Mouse (Mus musculus) heart, adult 18-20 months (tissue): Measurements from ENCODE around the gene Snrk. TPM values are rescaled to one million over a fixed set of nuclear protein-coding genes. Genes with fewer than 3 reads are reported as not detected.
"Not testable (repeated sequence)": the region's sequence is repeated elsewhere in the genome, so short reads cannot be mapped to it uniquely, and the experiment has no call there.

ENCODE experiments used
- DNase-seq, 2 experiments: peaks; one replicate each; pipeline ENCODE4 v3.0.0; 2021 to 2022; ENCODE audit warnings: mixed read lengths in 1 of 2
- total RNA-seq, 2 experiments: library from RNA; stranded (reverse); gene quantifications; 2 replicates each; pipeline ENCODE4 v1.2.3; 2021

Snrk gene
- total RNA-seq, 2 experiments from 2014 or later = 163 to 170 TPM

DNA sequence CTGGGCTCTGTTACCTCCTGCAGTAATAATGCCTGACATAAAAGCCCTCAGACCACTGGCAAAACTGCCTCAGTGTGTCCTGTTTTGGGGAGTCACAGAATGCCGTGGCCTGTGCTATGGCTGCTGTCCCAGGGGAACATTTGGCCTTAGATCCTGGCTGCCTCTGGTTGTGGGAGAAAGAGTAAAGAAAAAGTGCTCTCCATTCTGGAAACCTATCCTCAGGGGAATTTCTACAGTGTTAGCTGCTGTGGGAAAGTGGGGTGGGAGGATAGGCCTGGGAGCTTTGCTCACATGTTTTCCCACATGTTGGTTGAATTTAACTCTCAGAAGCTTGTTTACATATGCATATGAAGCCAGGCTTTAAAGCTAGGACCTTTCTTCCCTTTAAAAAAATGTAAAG lies 26.2 kb downstream of the Snrk start:
- peak; percentile 43 to 63 for DNase-seq

DNA sequence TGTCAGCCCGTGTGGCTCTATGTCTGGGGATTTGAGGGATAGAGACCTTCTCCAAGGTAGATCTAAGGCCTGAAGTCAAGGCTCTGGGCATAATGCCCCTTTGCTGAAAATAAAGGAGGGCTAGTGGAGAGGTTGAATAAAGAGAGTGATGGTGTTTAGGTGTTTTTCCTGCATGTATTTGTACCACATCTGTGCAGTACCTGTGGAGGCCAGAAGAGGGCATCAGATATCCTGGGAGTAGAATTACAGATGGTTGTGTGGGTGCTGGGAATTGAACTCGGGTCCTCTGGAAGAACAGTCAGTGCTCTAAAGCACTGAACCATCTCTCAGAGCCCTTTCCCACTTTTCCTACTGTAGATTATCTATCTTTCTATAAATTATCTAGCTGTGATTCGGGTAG lies 27.7 kb downstream of the Snrk start:
- DNase-seq = no peak

DNA sequence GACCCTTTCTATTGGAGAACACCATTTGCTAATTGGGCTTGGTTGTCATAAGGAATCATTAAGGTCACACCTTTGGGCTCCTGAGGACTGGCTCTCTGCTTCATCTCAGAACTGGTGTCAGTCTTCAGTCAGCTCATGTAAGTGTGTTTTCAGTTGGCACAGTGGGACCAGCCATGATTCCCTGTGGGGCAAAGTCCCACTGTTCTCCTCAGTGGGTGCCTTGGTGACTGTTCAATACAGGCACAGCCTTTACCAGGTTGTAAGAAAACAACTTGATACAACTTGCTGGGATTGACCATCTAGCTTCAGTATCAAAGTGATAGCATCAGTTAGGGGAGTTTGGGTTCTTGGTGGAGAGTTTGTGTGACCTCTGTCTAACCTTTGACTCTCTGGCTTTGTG lies 28.6 kb downstream of the Snrk start:
- no peak for DNase-seq

DNA sequence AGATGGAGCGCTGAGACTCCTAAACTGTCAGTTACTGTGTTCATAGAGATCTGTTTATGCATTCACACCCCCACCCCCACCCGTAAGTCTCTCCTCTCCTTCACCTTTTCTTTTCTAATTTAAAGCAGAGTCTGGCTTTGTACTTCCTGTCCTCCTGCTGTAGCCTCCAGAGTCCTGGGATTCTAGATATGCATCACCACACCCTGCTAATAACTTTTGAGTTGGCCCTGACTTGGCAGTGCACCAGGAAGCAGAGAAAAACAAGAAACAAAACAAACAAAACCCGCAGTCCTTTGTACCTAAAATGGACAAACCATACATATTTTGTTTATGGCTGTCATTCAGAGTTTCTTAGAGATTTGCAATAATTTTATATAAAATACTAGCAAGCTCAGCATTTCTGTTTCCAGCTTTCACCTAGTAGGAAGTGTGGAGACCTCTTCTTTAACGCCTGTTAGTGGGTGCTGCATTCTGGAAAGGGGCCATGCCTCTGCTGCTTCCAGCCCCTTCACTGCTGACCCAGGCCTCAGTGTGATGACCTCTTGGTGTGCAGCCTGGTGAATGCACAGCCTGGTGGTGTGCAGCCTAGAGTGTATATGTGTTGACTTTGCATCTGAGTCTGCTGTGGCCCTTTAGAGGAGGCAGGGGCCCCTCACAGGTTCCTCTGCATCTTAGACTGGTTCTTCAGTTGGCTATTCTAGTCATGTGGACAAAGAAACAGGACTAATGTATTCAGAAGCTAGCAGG lies 29.2 kb downstream of the Snrk start:
- no peak for DNase-seq

DNA sequence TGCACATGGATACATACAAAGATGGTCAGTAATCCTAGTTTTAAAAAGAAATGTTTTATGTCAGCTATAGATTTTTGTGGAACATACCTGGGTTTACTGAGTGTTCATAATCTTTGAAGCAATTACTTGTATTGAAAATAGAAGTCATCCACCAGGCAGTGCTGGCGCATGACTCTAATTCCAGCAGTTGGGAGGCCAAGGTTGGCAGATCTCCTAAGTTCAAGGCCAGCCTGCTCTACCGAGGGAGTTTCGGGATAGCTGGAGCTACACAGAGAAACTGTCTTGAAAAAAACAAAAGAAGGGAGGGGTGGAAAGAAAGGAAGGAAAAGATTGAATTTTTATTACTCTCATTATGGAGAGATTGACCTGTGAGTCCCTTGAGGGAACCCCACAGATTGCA lies 31.3 kb downstream of the Snrk start:
- DNase-seq = no peak

DNA sequence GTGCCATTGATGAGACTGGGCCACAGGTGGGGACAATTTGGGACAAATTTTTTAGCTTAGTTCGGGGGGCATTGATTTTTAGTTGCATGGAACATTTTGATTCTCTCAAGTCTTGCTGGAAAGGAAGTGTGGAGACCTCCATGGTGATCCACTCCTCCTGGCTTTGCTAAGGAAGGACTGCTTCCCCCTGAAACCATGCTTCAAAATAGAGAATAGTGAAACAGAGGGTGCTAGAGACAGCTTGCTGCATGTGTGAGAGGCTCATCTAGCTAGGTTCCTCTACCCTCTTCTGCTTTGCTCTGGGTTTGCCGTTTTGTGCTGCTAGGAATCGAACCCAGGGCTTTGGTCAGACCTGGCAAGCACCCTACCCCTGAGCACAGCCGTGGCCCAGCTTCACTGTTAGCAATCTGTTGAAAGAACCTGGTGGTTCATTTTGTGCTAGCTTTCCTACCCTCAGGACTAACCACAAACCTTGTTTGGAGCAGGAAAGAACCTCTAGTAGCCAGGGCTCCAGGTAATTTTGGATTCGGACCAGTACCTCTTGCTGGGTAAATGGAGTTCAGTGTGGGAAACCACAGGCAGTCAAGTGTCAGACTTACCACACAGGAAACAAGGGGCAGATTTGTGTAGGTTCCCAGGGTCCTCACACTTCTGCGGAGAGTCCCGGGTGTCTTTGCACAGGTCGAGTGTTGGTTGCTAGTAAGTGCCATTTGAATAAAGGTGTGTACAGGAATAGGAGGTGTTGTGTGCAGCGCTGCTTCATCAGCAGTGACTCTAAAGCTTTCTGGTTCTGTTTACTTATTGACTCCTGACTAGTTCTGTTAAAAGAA lies 33.1 kb downstream of the Snrk start:
- no peak for DNase-seq

DNA sequence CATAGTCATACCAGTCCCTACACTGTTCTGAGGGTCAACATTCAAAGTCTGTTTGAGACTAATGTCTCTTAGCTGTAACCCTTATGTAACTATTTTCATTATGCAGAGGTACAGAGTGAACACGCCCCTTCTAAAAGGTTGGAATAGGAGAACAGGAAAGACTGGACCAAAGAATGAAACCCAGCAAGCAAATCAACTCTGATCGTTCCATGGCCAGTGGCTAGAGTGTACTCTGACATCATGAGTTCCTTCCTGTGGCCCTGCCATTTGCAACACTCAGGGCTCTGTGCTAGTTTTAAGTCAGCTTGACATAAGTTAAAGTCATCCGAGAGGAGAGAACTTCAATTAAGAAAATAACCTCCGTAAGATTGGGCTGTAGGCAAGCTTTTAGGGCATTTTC lies 35.0 kb downstream of the Snrk start:
- DNase-seq = no peak

DNA sequence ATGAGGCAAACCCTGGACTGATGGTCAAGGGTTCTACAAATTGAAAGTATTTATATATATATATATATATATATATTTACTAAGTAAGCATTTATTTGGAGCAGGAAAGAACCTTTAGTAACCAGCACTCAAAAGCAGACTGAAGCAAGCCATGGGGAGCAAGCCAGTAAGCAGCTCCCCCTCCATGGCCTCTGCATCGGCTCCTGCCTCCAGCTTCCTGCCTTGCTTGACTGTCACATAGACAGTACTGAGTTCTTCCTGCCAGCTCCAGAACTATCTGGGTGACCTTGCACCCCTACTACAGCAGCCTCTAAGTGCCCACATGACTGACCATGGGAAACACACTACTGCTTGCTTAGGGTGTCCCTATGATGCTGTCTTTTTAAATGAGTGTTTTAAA lies 35.4 kb downstream of the Snrk start:
- DNase-seq = no peak

DNA sequence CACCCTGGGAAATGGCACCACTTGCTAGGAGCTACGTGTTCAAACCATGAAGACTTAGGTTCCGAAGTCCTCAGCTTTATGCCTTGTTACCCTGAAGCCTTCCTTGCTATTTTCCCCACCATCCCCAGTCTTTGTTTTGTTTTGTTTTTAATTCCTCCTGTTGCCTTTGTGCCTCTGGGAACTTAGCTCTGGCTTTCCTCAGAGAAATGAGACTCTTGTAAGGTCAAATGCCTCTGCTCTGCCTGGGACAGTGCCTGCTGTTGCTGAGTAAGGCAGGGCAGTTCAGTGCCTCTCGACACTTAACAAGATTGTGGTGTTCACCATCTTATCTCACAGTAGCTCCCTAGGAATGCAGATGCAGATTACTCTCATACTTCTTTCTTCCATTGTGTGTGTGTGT lies 36.4 kb downstream of the Snrk start:
- DNase-seq = no peak

DNA sequence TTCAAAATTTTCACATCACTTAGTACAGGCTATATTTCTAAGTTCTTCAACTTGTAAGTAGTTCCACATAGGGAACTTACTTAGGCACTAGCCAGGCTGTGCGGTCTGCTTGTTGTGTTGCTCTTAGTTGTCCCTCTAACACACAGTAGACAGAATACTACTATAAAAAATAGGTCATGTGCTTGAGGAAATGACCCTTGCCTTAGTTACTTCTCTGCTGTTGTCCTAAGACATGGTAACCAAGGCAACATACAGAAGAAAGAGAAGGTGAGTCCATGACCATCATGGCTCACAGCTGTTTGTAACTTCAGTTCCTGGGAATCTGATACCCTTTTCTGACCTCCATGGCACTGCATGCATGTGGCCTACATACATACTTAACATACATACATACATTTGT lies 38.1 kb downstream of the Snrk start:
- DNase-seq = no peak

DNA sequence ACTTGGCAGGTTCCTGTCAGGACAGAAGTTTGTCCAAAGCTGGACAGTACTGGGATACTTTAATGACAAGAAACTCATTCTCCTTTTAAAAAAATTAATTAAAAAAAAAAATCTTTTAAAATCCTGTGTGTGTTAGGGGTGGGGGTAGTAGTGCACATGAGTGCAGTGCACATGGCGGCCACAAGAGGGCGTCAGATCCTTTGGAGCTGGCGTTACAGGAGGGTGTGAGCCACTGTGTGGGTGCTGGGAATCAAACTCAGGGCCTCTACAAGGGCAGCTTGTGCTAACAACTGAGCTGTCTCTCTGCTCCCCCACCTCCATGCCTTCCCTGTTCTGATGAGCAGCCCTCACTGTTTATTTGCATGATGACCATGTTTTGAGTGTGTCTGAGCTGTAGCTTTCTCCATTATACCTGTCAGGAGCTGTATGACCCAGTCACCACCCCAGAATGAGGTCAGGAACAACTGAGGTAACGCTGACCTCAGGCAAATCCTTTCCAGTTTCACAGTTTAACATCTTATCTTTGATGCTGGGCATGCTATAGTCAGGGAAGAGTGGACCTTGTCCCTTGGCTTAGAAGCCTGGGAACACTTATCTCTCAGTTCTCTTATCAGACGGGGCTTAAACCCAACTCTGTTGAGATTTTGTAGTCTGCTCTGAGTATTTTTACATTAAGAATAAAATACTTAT lies 39.5 kb downstream of the Snrk start:
- DNase-seq = no peak

DNA sequence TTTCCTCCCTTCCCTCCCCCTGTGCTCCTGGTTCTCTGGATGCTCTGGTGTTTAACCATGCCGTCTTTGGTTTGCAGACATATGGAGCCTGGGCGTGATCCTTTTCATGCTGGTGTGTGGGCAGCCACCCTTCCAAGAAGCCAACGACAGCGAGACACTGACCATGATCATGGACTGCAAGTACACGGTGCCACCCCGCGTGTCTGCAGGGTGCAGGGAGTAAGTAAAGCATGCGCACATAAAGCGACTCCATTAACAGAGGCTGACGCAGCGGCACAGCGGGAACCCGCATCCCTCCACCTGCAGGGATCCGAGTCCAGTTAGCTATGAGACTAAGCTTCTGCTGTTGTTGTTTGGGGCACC lies 40.0 kb downstream of the Snrk start:
- no peak for DNase-seq

DNA sequence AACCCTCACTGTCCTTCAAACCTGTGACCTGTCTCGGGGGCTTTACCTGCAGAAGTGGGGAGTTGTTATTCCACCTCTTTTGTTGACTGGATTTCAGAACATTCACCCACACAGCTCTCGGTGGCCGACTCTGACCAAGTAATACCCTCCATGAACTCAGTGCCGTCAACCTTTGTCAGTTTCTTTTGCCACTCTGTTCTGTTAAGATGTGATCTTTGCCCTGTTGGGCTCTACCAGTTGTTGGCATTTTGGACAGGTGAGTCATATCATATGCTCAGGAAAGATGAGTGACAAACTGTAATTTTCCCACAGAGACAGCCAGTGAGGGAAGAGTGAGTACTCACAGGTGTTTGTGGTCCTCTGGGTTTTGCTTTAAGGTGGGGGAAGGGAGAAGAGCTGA lies 47.5 kb downstream of the Snrk start:
- DNase-seq = no peak

DNA sequence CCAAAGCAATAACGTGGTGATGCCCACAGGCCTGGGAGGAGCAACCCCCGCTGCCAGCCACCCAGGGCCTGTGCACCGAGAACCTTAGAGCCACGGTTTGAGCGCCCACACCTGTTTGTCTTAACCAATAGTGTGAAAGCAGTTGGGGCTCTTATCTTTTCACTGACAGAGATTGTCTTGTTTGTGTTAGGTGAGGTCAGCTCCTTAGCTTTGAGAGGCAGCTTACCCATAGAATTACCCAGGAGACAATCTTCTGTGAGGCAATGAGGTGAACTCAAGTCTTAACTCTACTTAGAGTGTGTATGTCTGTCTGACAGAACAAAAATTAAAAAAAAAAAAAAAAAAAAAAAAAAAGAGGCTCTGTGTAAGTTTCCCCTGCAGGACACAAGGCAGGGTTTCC lies 50.7 kb downstream of the Snrk start:
- not testable (repeated sequence) for DNase-seq

DNA sequence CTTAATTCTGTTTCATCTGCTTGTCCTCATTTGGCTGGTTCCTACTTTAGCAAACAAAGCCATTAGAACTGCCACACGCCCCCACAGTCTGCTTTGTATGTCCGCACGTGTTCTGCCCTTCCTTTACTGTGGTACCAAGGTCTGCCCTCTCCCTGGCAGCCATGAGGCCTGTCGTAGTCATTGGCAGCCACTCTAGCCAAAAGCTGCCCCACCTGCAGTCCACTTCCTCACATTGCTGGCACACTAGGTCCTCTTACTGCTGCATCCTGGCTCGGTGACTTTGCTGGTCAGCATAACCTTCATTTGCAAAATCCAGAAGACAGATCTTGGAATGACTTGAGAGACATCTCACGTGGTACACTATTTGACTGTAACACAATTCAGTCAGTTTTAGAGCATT lies 52.8 kb downstream of the Snrk start:
- DNase-seq = peak in 1 of 2 experiments; percentile 64

DNA sequence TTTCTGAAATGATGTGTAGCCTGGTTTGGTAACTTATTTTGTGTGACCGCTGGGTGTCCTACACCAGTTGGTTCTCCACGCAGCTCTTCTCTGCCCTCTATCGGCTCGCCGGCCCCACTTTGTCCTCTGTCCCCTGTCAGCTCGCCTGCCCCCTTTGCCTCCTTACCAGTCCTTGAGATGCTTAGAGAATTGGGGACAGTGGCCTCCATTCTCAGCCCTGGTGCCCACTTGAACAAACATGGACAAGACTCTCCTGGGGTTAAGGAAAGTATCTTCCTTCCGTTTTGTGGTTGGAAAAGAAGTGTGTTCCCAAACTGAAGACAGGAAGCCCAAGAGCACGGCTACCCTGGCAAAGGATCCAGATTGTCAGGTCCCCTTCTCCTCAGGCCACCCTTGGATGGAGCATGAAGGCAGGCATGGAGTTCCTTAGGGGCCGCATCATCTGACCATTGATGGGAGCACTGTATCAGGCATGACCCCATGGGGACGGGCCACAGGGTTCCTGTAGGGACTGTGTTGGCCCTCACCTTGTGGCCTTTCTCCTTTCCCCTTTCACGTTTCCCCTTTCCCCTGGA lies 55.6 kb downstream of the Snrk start:
- DNase-seq = no peak

DNA sequence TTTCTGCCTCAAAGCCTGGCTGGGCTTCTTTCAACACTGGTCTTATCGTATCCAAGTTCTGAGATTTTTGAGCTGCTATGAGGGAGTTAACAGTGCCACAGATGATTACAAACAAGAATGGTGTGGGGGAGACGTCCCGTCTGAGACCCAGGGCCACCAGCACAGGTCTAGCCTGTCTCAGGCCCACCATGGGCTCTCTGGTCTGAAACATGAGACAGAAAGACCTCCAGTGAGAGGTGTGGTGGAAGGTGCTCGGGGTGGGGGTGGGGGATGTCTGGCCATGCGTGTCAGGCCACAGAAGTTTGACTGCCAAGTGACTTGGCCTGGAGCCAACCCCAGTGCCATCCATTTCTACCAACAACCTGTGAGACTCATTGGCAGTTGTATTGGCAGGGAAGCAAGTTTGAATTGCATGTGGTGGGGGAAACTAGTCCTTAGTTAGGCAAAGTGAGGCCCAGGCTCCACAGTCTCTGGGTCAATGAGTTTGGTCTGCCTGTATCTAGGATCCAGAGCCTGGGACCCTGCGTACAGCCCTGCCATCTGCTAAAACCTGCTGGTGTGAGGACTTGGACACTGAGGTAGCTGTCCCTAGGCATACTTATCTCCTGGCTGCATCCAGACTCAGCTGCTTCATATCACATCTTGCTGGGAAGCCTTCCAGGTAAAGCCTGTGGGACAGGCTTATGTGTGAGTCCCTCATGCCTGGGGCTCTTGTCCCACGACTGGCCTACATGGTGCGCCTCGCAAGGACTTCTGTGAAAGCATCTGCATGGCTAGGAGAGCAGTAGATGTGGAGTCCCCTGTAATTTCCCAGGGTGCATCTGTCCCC lies 56.6 kb downstream of the Snrk start:
- peak; percentile 72 to 77 for DNase-seq

DNA sequence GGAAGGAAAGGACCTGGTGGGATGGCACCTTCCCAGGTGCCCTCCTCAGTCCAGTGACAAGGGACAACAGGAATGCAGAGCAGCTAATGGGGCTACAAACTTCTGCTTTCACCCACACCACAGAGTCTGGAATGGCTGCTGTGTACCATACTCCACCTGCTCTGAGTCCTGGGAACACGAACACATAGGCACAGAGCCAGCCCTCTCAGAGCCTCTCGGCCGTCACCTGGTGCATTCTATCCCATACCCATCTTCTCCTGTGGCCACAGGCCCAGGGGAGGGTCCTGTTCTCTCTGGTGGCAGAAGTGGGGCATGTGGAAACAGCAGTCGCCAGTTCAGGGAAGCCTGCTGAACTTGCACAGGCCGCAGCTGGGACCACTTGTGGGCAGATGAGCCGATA lies 57.7 kb downstream of the Snrk start:
- no peak for DNase-seq

DNA sequence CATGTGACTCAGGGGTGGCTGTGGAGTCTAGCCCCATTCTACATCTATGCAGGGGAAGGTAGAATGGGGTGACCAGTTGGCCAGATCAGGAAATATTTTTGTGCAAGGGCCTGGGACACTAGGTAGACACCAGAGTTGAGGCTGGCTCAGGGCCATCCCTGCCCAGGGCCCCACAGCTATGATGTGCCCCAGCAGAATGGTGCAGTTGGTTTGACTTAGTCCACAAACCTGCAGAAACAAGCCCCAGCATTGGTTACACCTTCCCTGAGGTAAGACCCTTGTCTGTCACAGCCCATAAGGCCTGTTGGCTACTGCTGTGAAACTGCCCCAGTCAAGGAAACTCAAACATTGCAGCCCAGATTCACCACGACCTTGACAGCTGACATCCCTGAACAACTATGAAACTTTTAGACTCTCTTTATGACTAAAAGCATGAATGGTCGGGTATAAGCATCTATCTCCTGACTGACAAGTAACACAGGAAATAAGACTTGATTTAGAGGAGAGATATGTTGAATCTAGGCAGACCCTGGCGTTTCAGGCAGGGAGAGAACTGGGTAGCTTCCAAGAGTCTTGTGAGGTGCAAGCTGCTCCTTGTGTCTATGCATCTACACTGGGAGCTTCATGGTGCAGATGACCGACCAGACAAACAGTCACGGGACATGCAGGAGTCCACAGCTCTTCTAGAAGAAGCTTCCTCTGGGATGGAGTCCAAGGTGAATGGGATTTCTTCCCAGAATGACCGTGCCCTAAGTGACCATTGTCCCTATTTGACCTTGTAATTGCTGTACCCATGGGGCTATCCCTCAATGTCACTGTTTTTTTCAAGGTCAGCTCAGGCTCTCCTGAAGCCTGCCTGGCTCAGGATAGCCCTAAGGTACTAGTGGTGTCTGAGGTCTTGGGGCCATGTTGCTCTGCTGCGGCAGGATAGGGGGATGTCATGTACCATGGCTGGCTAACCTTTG lies 60.5 kb downstream of the Snrk start:
- DNase-seq = peak; percentile 74 to 79

DNA sequence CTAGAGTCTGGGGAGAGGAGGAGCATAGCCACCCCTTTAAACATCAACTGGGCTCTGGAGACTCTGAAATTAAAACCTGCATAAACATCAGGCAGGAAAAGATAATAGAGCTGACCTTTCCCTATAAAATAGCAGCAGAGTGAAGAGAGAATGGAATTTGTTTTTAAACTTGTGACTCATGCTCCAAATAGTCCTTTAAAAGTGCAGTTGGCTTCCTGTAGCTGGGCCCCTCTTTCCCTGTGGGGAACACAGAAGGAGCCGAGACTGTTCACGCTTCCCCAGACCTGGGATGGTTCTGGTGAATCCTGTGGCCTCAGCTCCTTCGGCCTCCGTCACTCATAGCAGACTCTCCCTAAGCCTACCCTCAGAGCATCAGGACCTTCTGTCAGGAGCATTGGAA lies 61.4 kb downstream of the Snrk start:
- no peak for DNase-seq

DNA sequence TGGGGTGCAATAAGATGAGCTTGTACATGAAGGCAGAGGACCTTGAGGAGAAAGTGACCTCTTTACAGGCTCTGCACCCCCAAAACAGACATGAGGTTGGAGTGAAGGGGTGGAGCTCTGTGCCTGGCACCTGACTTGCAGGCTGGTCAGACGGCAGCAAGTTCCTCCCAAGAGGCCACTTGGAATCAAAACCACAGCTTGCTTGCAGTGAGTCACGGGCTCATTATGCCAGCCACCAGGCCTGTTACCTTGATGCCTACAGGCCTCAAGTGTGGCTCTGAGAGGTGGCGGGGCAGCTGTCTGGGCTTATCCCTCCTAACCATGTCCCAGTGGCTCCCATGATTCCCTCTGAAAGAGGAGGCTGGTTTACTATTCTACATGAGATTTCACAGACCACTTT lies 63.0 kb downstream of the Snrk start:
- no peak for DNase-seq
